Mouse (Mus musculus) heart, postnatal 0 days (tissue): ENCODE measurements around the gene Fam129a.

Source experiments
- CTCF ChIP-seq: IDR thresholded peaks from 2 replicates; pipeline ENCODE4 v1.5.1; 2016; ENCODE audit warnings: antibody characterized with exemption, control low read depth, low read depth
- EP300 ChIP-seq: IDR thresholded peaks from 2 replicates; pipeline ENCODE4 v1.6.1; 2016; ENCODE audit warnings: antibody characterized with exemption, low read depth

DNA sequence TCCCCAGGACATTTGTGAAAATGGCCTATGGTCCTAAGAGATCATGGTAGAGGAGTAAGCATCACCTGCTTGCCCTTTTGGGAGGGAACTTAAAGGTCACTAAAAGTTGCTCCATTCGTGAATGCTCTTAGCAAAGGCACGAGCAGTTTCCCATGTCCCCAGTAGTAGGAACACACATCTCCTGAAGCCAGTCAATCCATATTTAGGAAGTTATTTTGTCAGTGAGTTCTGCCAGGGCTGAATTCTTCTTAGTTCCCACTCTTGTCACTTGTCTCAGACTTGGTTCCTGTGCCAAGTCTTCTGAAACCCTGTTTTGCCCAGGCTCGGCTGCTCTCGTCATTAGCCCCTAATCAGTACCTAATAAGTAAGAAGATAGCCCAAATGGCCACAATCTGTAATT is 23.9 kb downstream of the Fam129a start:
- TF ChIP-seq EP300 (no peak), CTCF (no peak)
